Mouse (Mus musculus) spleen, adult 2 months (tissue): ENCODE measurements around the gene Fbxw9. TPM values are rescaled to one million over a fixed set of nuclear protein-coding genes. Genes with fewer than 3 reads are reported as not detected.
"Not testable (repeated sequence)": the region's sequence is repeated elsewhere in the genome, so short reads cannot be mapped to it uniquely, and the experiment has no call there.

Source experiments
- DNase-seq, 2 experiments: peaks; one replicate each; pipeline versions ENCODE4 v3.0.0 to v3.0.0-alpha.2; 2012 to 2021; ENCODE audit warnings: low spot score in 2 of 2, low read depth in 1 of 2
- H3K27ac ChIP-seq: fragments of 200-500 bp; 2 replicates; pipeline ENCODE4 v1.5.1; 2012; ENCODE audit warnings: low read length, inconsistent platforms; ENCODE audit not compliant: insufficient read depth
- H3K27me3 ChIP-seq: fragments of 200-500 bp; 2 replicates; pipeline ENCODE4 v1.6.1; 2012; ENCODE audit warnings: mild to moderate bottlenecking, moderate library complexity, low read length, inconsistent platforms; ENCODE audit not compliant: control insufficient read depth, insufficient read depth
- H3K36me3 ChIP-seq: fragments of 200-500 bp; 2 replicates; pipeline ENCODE4 v1.6.1; 2012; ENCODE audit warnings: mild to moderate bottlenecking, low read length, inconsistent platforms; ENCODE audit not compliant: control insufficient read depth, insufficient read depth
- H3K4me1 ChIP-seq: fragments of 200-500 bp; 2 replicates; pipeline ENCODE4 v1.6.1; 2011; ENCODE audit warnings: inconsistent platforms; ENCODE audit not compliant: control insufficient read depth, insufficient read depth, insufficient read length
- H3K4me3 ChIP-seq: fragments of 200-500 bp; 2 replicates; pipeline ENCODE4 v1.5.1; 2011; ENCODE audit warnings: mild to moderate bottlenecking, inconsistent platforms; ENCODE audit not compliant: insufficient read depth, insufficient read length; ENCODE audit errors: extremely low read depth
- CTCF ChIP-seq: fragments of 200-500 bp; IDR thresholded peaks from 2 replicates; pipeline ENCODE4 v1.5.1; 2011; ENCODE audit warnings: mild to moderate bottlenecking, inconsistent platforms; ENCODE audit not compliant: insufficient read depth, insufficient read length, insufficient replicate concordance; ENCODE audit errors: extremely low read depth
- POLR2A ChIP-seq: fragments of 200-500 bp; IDR thresholded peaks from 2 replicates; pipeline ENCODE4 v1.6.1; 2011; ENCODE audit warnings: low read depth, low read length, inconsistent platforms
- WGBS: fragments of 180-500 bp; shearing (Covaris S2); methylation state at CpG from one replicate; pipeline ENCODE4 v1.1.7; 2018; 5-methylcytosine and 5-hydroxymethylcytosine counted together
- polyA plus RNA-seq: library from polyadenylated mRNA; depleted of rRNA; stranded (reverse); fragments of >200 nt; gene quantifications from 2 replicates; pipeline ENCODE4 v1.2.3, GENCODE M21; 2012

Fbxw9 gene
- polyA plus RNA-seq, 1 experiment, result 18.8 TPM

GRCm38 (mm10) chr8:85074167-85074566, 14.3 kb downstream of the Fbxw9 start:
- no peak for TF ChIP-seq CTCF
- TF ChIP-seq POLR2A, result no peak
- Histone ChIP-seq H3K36me3 (peaks cover 22% of the 10 kb centered on the region), H3K27me3 (no peaks in the 10 kb centered on the region), H3K27ac (no peak overlapping the region), H3K4me1 (peaks cover 3% of the 10 kb centered on the region; the same call in 1 of the 2 replicates), H3K4me3 (no peak overlapping the region)
- no peak for DNase-seq
- 88% methylated on average over 10 of the region's 10 CpGs for WGBS

GRCm38 (mm10) chr8:85074617-85075016, 14.8 kb downstream of the Fbxw9 start:
- no peaks in the 10 kb centered on the region for H3K27me3 ChIP-seq
- H3K27ac ChIP-seq, result no peak overlapping the region
- H3K4me3 ChIP-seq, result no peak overlapping the region
- WGBS, result 94% methylated on average over 10 of the region's 10 CpGs
- no peak for TF ChIP-seq CTCF
- no peak for TF ChIP-seq POLR2A
- no peak for DNase-seq
- H3K36me3 ChIP-seq, result peaks cover 22% of the 10 kb centered on the region
- peaks cover 3% of the 10 kb centered on the region; the same call in 1 of the 2 replicates for H3K4me1 ChIP-seq

- DNase-seq, result no peak
- no peak overlapping the region for H3K4me3 ChIP-seq
- WGBS, result 86% methylated on average over 9 of the region's 9 CpGs
- TF ChIP-seq POLR2A, result no peak
- TF ChIP-seq CTCF, result no peak
- H3K27ac ChIP-seq, result no peak overlapping the region
- no peaks in the 10 kb centered on the region for H3K27me3 ChIP-seq
- H3K4me1 ChIP-seq, result peaks cover 8% of the 10 kb centered on the region; the same call in 1 of the 2 replicates
- H3K36me3 ChIP-seq, result peaks cover 22% of the 10 kb centered on the region
Measured at GRCm38 (mm10) chr8:85076001-85076400, 16.1 kb downstream of the Fbxw9 start.

GRCm38 (mm10) chr8:85076993-85077392, 17.1 kb downstream of the Fbxw9 start:
- H3K36me3 ChIP-seq, result peaks cover 22% of the 10 kb centered on the region
- no peak overlapping the region for H3K4me3 ChIP-seq
- TF ChIP-seq POLR2A (no peak), CTCF (peak; percentile 94; the same call in 1 of the 2 replicates)
- no peak overlapping the region for H3K27ac ChIP-seq
- DNase-seq, result peak; percentile 63 to 74
- H3K4me1 ChIP-seq, result peaks cover 14% of the 10 kb centered on the region; the same call in 1 of the 2 replicates
- no peaks in the 10 kb centered on the region for H3K27me3 ChIP-seq
- WGBS, result 2% methylated on average over 2 of the region's 2 CpGs

GRCm38 (mm10) chr8:85080214-85080531, 20.3 kb downstream of the Fbxw9 start:
- TF ChIP-seq POLR2A (no peak), CTCF (no peak)
- H3K4me1 ChIP-seq, result peaks cover 23% of the 10 kb centered on the region; the same call in 1 of the 2 replicates
- H3K36me3 ChIP-seq, result peaks cover 7% of the 10 kb centered on the region
- WGBS, result under 1% methylated on average over 25 of the region's 25 CpGs
- no peaks in the 10 kb centered on the region for H3K27me3 ChIP-seq
- DNase-seq, result no peak
- H3K27ac ChIP-seq, result peak overlapping the region; percentile 85; the same call in 1 of the 2 replicates
- peak overlapping the region; percentile 80 for H3K4me3 ChIP-seq

- peak within 1 kb of the TSS; percentile 80 for H3K4me3 ChIP-seq
- under 1% methylated on average over 30 of the region's 30 CpGs for WGBS
- H3K4me1 ChIP-seq, result peaks cover 25% of the 10 kb centered on the region; the same call in 1 of the 2 replicates
- TF ChIP-seq POLR2A (no peak), CTCF (no peak)
- peaks cover 9% of the 10 kb centered on the region for H3K36me3 ChIP-seq
- H3K27me3 ChIP-seq, result no peaks in the 10 kb centered on the region
- H3K27ac ChIP-seq, result peak within 1 kb of the TSS; percentile 85
- peak in 1 of 2 experiments; percentile 73 for DNase-seq
Measured at GRCm38 (mm10) chr8:85080532-85081215, 20.8 kb downstream of the Fbxw9 start, which contains the start of gene Wdr83os. Wdr83os (plus strand) TSS chr8:85080740.

- Histone ChIP-seq H3K27ac (peak within 1 kb of the TSS; percentile 85), H3K4me1 (peaks cover 25% of the 10 kb centered on the region; the same call in 1 of the 2 replicates), H3K4me3 (peak within 1 kb of the TSS; percentile 80), H3K36me3 (peaks cover 7% of the 10 kb centered on the region; the same call in 1 of the 2 replicates), H3K27me3 (no peaks in the 10 kb centered on the region)
- under 1% methylated on average over 9 of the region's 9 CpGs for WGBS
- no peak for TF ChIP-seq CTCF
- TF ChIP-seq POLR2A, result no peak
- peak; percentile 61 to 71 for DNase-seq
Measured at GRCm38 (mm10) chr8:85081216-85081555, 21.3 kb downstream of the Fbxw9 start, which contains the start of gene Wdr83. Wdr83 (minus strand) TSS chr8:85081306.

- peaks cover 14% of the 10 kb centered on the region for H3K36me3 ChIP-seq
- peaks cover 25% of the 10 kb centered on the region; the same call in 1 of the 2 replicates for H3K4me1 ChIP-seq
- H3K4me3 ChIP-seq, H3K27ac ChIP-seq, H3K27me3 ChIP-seq, DNase-seq: not testable (repeated sequence)
- 31% methylated on average over 4 of the region's 4 CpGs for WGBS
Measured at GRCm38 (mm10) chr8:85082169-85082568, 22.3 kb downstream of the Fbxw9 start.
